Mouse (Mus musculus): ENCODE measurements around the gene Sfrp4. TPM values are rescaled to one million over a fixed set of nuclear protein-coding genes. Genes with fewer than 3 reads are reported as not detected.
"Not testable (repeated sequence)": the region's sequence is repeated elsewhere in the genome, so short reads cannot be mapped to it uniquely, and the experiment has no call there.

Sfrp4 gene
- 1.6 and 1.8 TPM in 2 replicates for total RNA-seq (2021)
- long read RNA-seq, partial matches to known transcripts = 0 of 2 reads
- long read RNA-seq, other reads (novel, unspliced or antisense) = 0 of 2 reads

GRCm38 (mm10) chr13:19622573-19623227 lies at the start of gene Sfrp4:
Gene Sfrp4, plus strand, starts transcription at chr13:19623104.
- peak; percentile 53 for DNase-seq

GRCm38 (mm10) chr13:19574723-19575122 lies 48.2 kb upstream of the Sfrp4 start:
- DNase-seq = not testable (repeated sequence)

- DNase-seq = no peak
Observed at GRCm38 (mm10) chr13:19575947-19576346, 47.0 kb upstream of the Sfrp4 start.

- DNase-seq = peak; percentile 8
Observed at GRCm38 (mm10) chr13:19590996-19591759, 31.7 kb upstream of the Sfrp4 start.

GRCm38 (mm10) chr13:19595141-19595540 lies 27.8 kb upstream of the Sfrp4 start:
- no peak for DNase-seq

GRCm38 (mm10) chr13:19599242-19599641 lies 23.7 kb upstream of the Sfrp4 start:
- no peak for DNase-seq

GRCm38 (mm10) chr13:19602531-19602930 lies 20.4 kb upstream of the Sfrp4 start:
- DNase-seq = no peak

- no peak for DNase-seq
Observed at GRCm38 (mm10) chr13:19603719-19604118, 19.2 kb upstream of the Sfrp4 start.

- DNase-seq = no peak
Observed at GRCm38 (mm10) chr13:19604916-19605315, 18.0 kb upstream of the Sfrp4 start.

- no peak for DNase-seq
Observed at GRCm38 (mm10) chr13:19608120-19608519, 14.8 kb upstream of the Sfrp4 start.

GRCm38 (mm10) chr13:19612348-19612747 lies 10.6 kb upstream of the Sfrp4 start:
- DNase-seq = no peak

- DNase-seq = no peak
Observed at GRCm38 (mm10) chr13:19612963-19613362, 9.9 kb upstream of the Sfrp4 start.

- DNase-seq = no peak
Observed at GRCm38 (mm10) chr13:19613426-19613825, 9.5 kb upstream of the Sfrp4 start.

- DNase-seq = no peak
Observed at GRCm38 (mm10) chr13:19614311-19614710, 8.6 kb upstream of the Sfrp4 start.

GRCm38 (mm10) chr13:19618081-19618480 lies 4.8 kb upstream of the Sfrp4 start:
- DNase-seq = no peak

- no peak for DNase-seq
Observed at GRCm38 (mm10) chr13:19618841-19619215, 4.1 kb upstream of the Sfrp4 start.

GRCm38 (mm10) chr13:19619216-19619927 lies 3.5 kb upstream of the Sfrp4 start, which contains the start of gene Epdr1:
Gene Epdr1, minus strand, starts transcription at chr13:19619927.
- peak; percentile 61 for DNase-seq

GRCm38 (mm10) chr13:19623228-19623905 lies 463 bp downstream of the Sfrp4 start:
- no peak for DNase-seq

- DNase-seq = no peak
Observed at GRCm38 (mm10) chr13:19624632-19625320, 1.9 kb downstream of the Sfrp4 start.

GRCm38 (mm10) chr13:19626473-19626872 lies 3.6 kb downstream of the Sfrp4 start:
- no peak for DNase-seq
